Mouse (Mus musculus) lung, embryonic 15.5 days (tissue): ENCODE results near the gene Copb1. TPM values are rescaled to one million over a fixed set of nuclear protein-coding genes. Genes with fewer than 3 reads are reported as not detected.

Experiments used
- ATAC-seq: fragments of 200-750 bp; cut with Nextera tagmentation; 2 replicates; pipeline ENCODE4 v1.8.0; 2017; ENCODE audit warnings: moderate number of reproducible peaks, borderline replicate concordance; ENCODE audit not compliant: low FRiP score, low TSS enrichment; ENCODE audit errors: extremely low read depth
- H3K27ac ChIP-seq: fragments of 300-500 bp; sonication (generic); 2 replicates; pipeline ENCODE4 v1.5.1; 2015; ENCODE audit warnings: moderate library complexity, mild to moderate bottlenecking, inconsistent platforms
- H3K27me3 ChIP-seq: fragments of 300-500 bp; sonication (generic); 2 replicates; pipeline ENCODE4 v1.6.1; 2015; ENCODE audit warnings: inconsistent platforms
- H3K36me3 ChIP-seq: fragments of 300-500 bp; sonication (generic); 2 replicates; pipeline ENCODE4 v1.6.1; 2015; ENCODE audit warnings: inconsistent platforms
- H3K4me1 ChIP-seq: fragments of 300-500 bp; sonication (generic); 2 replicates; pipeline ENCODE4 v1.6.1; 2015; ENCODE audit warnings: inconsistent platforms
- H3K4me2 ChIP-seq: fragments of 300-500 bp; sonication (generic); 2 replicates; pipeline ENCODE4 v1.6.1; 2015; ENCODE audit warnings: inconsistent platforms, mild to moderate bottlenecking, moderate library complexity
- H3K4me3 ChIP-seq: fragments of 300-500 bp; sonication (generic); 2 replicates; pipeline ENCODE4 v1.5.1; 2015; ENCODE audit warnings: mild to moderate bottlenecking, inconsistent platforms
- H3K9ac ChIP-seq: fragments of 300-500 bp; sonication (generic); 2 replicates; pipeline ENCODE4 v1.6.1; 2015; ENCODE audit warnings: inconsistent platforms
- H3K9me3 ChIP-seq: fragments of 300-500 bp; sonication (generic); 2 replicates; pipeline ENCODE4 v1.6.1; 2016; ENCODE audit warnings: inconsistent platforms
- WGBS: fragments of 180-500 bp; shearing (Covaris S2); methylation state at CpG from one replicate; pipeline ENCODE4 v1.1.7; 2015; 5-methylcytosine and 5-hydroxymethylcytosine counted together
- polyA plus RNA-seq: library from polyadenylated mRNA; unstranded; fragments of >200 nt; fragmentation: Nextera tagmentation; extraction: Ambion mirVana; gene quantifications from 2 replicates; pipeline ENCODE4 v1.2.1, GENCODE M21; 2015

Gene Copb1
- polyA plus RNA-seq, 1 experiment from 2014 or later: 126 TPM

DNA sequence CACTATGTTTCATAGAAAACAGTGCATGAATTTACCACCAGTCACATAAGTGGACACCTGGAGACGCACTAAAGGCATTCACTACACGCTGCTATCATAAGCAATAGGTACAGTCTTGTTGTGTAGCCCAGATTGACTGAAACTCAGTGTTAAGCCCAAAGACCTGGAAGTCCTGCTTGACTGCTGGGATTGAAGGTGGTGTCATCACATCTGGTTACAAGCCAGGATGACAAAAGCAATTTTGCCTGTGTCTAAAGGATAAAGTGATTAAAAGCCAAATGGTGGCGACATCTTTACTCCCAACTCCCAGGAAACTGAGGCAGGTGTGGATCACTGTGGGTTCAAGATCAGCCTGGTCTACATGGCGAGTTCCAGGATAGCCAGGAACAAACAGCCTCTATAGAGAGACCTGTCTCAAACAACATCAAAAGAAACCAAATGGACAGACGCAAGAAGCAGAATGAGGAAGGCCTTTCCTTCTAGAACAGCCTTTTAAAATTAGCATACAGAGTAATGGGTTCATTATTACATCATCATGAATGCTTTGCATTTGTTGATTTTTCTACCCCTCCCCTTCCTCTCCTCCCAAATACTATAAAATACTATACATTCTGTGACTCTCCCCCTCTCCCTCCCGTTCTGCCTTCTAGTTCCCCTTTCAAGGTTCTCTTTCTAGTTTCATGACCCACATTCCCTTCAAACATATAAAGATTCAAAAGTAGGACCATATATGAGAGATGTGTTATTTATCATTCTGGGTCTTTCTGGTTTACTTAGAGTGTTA is 61.0 kb downstream of the Copb1 start:
- 83% methylated on average over 6 of the region's 6 CpGs for WGBS
- Histone ChIP-seq H3K27ac (no peak overlapping the region), H3K36me3 (no peaks in the 10 kb centered on the region), H3K4me1 (peaks cover 2% of the 10 kb centered on the region; the same call in 1 of the 2 replicates), H3K27me3 (no peaks in the 10 kb centered on the region), H3K9me3 (no peaks in the 10 kb centered on the region), H3K4me2 (no peak overlapping the region), H3K4me3 (no peak overlapping the region), H3K9ac (no peak overlapping the region)
- no peak for ATAC-seq

DNA sequence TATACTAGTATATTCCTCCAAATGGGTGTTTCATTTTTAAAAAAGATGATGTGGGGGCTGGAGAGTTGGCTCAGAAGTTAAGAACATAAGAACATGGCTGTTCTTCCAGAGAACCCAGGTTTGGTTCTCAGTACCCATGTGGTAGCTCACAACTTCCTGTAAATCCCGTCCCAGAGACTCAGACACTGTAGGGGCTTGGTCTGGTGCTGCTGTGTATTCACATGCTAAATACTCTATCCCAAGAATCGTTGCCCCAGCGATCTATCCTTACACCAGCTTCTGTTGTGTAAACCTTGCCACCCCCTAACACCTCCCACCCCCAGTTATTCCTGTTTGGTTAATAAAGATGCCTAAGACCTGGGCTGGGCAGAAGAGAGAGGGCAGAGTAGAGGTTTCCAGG is 61.9 kb downstream of the Copb1 start:
- Histone ChIP-seq H3K9me3 (no peaks in the 10 kb centered on the region), H3K27me3 (no peaks in the 10 kb centered on the region), H3K4me2 (no peak overlapping the region), H3K27ac (no peak overlapping the region), H3K4me1 (no peaks in the 10 kb centered on the region), H3K4me3 (no peak overlapping the region), H3K36me3 (no peaks in the 10 kb centered on the region), H3K9ac (no peak overlapping the region)
- no peak for ATAC-seq
- 45% methylated on average over 3 of the region's 3 CpGs for WGBS

DNA sequence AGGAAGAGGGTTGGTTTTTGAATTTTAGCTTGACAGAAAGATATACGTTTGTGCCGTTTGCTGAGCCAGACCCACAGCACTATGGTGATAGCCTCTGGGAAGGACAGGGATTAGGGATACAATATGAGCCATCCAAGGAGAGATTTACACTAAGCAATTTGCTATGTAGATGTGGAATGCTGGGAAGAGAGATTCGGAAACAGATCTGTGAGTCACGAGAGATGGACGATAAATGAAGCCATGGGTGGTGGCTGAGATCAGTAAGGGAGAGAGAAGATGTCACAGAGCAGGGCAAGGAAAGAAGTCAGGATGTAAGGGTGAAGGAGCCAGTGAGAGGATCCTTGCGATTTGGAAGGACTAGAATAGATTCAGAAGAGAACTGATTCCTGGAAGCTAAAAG is 71.1 kb downstream of the Copb1 start:
- 63% methylated on average over 6 of the region's 6 CpGs for WGBS
- H3K9ac ChIP-seq: no peak overlapping the region
- no peak for ATAC-seq
- H3K27me3 ChIP-seq: no peaks in the 10 kb centered on the region
- no peaks in the 10 kb centered on the region for H3K36me3 ChIP-seq
- H3K4me1 ChIP-seq: peaks cover 16% of the 10 kb centered on the region
- H3K4me2 ChIP-seq: no peak overlapping the region
- no peak overlapping the region for H3K4me3 ChIP-seq
- H3K27ac ChIP-seq: no peak overlapping the region
- H3K9me3 ChIP-seq: no peaks in the 10 kb centered on the region

DNA sequence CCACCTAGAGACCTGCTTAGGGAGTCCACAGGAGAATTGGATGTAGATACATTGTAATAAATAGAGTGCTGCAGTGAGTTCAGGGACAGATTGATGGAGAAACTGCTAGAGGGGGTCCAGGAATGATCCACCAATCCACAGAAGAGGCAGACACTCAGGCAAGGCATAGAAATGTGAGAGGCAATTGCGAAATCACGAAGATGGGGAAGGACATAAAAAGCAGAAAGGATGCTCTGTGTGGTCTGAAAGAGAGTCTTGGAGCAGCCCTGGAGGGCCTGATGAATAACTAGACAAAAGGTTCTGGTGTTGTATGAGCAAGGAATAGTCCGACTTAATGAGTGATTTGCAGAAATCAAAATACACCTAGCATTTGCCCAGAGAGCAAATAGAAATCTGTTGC is 71.8 kb downstream of the Copb1 start:
- 77% methylated on average over 3 of the region's 3 CpGs for WGBS
- Histone ChIP-seq H3K4me2 (no peak overlapping the region), H3K36me3 (no peaks in the 10 kb centered on the region), H3K27ac (no peak overlapping the region), H3K4me3 (no peak overlapping the region), H3K9ac (no peak overlapping the region), H3K9me3 (no peaks in the 10 kb centered on the region), H3K4me1 (peaks cover 16% of the 10 kb centered on the region), H3K27me3 (no peaks in the 10 kb centered on the region)
- no peak for ATAC-seq

DNA sequence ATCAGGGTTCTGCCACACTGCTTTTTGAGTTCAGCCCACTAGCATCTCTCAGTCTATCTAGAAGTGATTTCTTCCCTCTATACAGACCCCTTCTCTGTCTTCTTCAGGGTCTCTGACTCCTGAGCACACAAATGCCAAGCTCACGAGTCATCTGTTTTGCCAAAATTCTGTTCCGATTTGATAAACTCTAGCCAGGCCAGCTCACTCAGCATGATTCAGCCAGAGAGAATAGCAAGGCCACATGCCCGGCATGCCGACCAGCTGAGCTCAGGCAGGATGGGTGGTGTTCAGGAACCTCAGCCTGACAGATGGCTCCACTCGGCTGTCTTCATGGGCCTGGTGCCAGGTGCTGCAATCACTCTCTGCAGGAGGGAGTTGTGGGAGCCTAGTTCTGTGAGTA is 73.1 kb downstream of the Copb1 start:
- Histone ChIP-seq H3K27ac (peak overlapping the region; percentile 57), H3K36me3 (no peaks in the 10 kb centered on the region), H3K9ac (no peak overlapping the region), H3K9me3 (no peaks in the 10 kb centered on the region), H3K27me3 (no peaks in the 10 kb centered on the region), H3K4me3 (no peak overlapping the region), H3K4me1 (peaks cover 16% of the 10 kb centered on the region), H3K4me2 (no peak overlapping the region)
- 13% methylated on average over 5 of the region's 5 CpGs for WGBS
- ATAC-seq: peak; percentile 88

DNA sequence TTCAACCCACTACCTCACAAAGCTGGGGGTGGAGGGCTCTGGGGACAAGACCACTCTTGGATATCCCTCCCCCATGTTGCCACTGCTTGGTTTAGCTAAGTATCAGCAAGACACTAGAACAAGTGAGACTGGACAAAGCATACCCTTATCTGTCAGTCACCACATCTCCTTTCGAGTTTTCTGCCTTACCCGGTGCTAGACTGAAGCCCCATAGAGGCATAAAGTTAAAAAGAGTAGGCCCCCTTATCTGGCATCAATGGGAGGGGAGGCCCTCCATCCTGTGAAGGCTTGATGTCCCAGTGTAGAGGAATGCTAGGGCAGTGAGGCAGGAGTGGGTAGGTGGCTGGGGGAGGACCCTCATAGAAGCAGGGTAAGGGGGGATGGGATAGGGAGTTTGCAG is 77.9 kb downstream of the Copb1 start:
- ATAC-seq: no peak
- H3K36me3 ChIP-seq: no peaks in the 10 kb centered on the region
- no peak overlapping the region for H3K4me3 ChIP-seq
- H3K27me3 ChIP-seq: no peaks in the 10 kb centered on the region
- H3K4me1 ChIP-seq: peaks cover 15% of the 10 kb centered on the region
- H3K9me3 ChIP-seq: no peaks in the 10 kb centered on the region
- no peak overlapping the region for H3K4me2 ChIP-seq
- WGBS: 61% methylated on average over 2 of the region's 2 CpGs
- H3K27ac ChIP-seq: no peak overlapping the region
- no peak overlapping the region for H3K9ac ChIP-seq

DNA sequence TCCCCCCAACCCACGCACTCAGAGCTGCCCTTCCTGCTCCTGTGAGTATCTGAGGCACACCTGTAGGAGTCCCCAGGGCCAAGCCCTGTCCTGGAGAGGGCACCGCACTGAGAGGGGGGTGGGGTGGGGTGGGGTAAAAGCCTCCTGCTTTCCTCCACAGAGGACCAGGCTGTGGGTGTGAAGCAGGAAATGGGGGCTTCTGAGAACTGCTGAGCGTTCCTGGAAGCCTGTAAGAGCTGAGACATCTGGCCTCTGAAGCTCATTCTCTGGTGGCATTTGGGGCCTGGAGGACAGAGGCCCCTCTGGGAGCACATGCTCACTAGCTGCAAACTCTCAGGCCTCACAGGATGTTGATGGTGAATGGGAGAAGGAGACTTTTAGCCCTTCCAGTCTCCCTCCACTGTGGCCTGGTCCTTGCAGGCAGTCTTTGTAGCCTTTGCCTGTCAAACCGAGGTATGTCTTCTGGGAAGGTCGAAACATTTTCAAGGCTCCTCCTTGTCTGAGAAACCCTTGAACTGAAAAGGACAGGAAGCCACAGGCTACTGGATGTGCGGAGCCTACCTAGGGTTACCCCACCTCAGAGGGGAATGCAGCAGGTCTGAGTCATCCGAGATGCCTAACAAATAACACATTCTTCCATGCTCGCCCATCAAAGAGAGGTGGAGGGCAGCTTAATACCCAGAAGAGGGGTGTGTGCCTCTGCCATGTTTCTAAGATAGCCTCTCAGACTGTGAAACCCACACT is 83.0 kb downstream of the Copb1 start:
- ATAC-seq: peak; percentile 78
- Histone ChIP-seq H3K4me2 (no peak overlapping the region), H3K27ac (peak overlapping the region; percentile 43), H3K4me3 (no peak overlapping the region), H3K36me3 (no peaks in the 10 kb centered on the region), H3K9me3 (no peaks in the 10 kb centered on the region), H3K9ac (no peak overlapping the region), H3K27me3 (no peaks in the 10 kb centered on the region), H3K4me1 (peaks cover 14% of the 10 kb centered on the region)
- WGBS: 32% methylated on average over 8 of the region's 8 CpGs

DNA sequence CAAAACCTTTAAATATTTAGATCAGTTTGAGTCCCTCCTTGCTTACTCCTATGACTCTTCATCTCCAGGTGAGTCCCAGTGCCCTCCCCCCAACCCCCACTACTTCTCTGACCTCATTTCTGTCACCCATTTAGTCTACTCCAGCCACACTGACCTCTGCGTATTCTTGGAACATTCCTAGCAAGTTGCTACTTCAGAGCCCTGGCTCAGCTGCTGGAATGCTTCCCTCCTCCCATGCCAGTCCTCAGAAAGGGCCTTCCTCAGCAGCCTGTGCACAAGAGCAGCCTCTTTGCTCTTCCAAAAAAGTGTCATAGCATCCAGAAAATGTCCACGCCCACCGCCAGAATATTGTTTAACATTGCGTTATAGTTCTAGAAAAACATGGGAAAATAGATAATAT is 84.5 kb downstream of the Copb1 start:
- no peaks in the 10 kb centered on the region for H3K27me3 ChIP-seq
- H3K4me2 ChIP-seq: no peak overlapping the region
- H3K9ac ChIP-seq: no peak overlapping the region
- peaks cover 22% of the 10 kb centered on the region for H3K4me1 ChIP-seq
- no peaks in the 10 kb centered on the region for H3K9me3 ChIP-seq
- no peaks in the 10 kb centered on the region for H3K36me3 ChIP-seq
- 62% methylated on average over 4 of the region's 4 CpGs for WGBS
- no peak overlapping the region for H3K4me3 ChIP-seq
- ATAC-seq: 0 out of 2 replicates have a peak, but pooled peaks have one; percentile 17
- no peak overlapping the region for H3K27ac ChIP-seq

DNA sequence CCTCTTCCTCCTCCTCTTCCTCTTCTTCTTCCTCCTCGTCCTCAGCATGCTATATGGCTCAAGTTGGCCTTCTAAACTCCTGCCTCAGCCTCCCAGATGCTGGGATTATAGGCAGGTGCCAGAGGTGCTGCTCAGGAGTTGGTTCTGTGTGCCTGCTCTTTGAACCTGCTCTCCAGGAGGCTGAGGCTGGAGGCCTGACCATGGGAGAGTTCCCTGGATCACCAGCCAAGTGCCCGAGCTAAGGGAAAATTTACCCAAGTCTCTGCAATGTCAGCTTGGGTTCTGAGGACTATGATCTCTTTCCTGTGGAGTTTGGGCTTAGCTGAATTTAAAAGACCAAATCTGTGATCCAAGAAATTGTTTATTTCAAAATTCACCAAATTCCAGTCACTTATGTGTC is 85.1 kb downstream of the Copb1 start:
- H3K27ac ChIP-seq: no peak overlapping the region
- H3K4me2 ChIP-seq: no peak overlapping the region
- WGBS: 73% methylated on average over 2 of the region's 2 CpGs
- no peaks in the 10 kb centered on the region for H3K9me3 ChIP-seq
- no peak for ATAC-seq
- no peaks in the 10 kb centered on the region for H3K36me3 ChIP-seq
- H3K9ac ChIP-seq: no peak overlapping the region
- H3K4me3 ChIP-seq: no peak overlapping the region
- no peaks in the 10 kb centered on the region for H3K27me3 ChIP-seq
- peaks cover 22% of the 10 kb centered on the region for H3K4me1 ChIP-seq

Other genes starting within 250 kb of the Copb1 start
- 40.7 and 43.3 TPM in 2 replicates for gene Rras2, start 136.9 kb downstream of the Copb1 start, polyA plus RNA-seq
- gene Psma1, start 21.4 kb upstream of the Copb1 start, polyA plus RNA-seq: 430 and 442 TPM in 2 replicates
- 5.5 and 6.0 TPM in 2 replicates for gene Pde3b, start 160.6 kb upstream of the Copb1 start, polyA plus RNA-seq